Mouse (Mus musculus): Measurements from ENCODE around the gene Cald1. TPM values are rescaled to one million over a fixed set of nuclear protein-coding genes. Genes with fewer than 3 reads are reported as not detected.

Gene Cald1
- total RNA-seq, 4 experiments from 2014 or later, result 38.7 to 48.1 (median 43.9) TPM

- no peak for DNase-seq (ENCODE audit: low spot score)
Observed at GRCm38 (mm10) chr6:34758340-34758739, 160.0 kb downstream of the Cald1 start.

GRCm38 (mm10) chr6:34760023-34760422, 161.7 kb downstream of the Cald1 start:
- DNase-seq (ENCODE audit: low spot score), result peak; percentile 46

- no peak for DNase-seq (ENCODE audit: low spot score)
Observed at GRCm38 (mm10) chr6:34765721-34766120, 167.4 kb downstream of the Cald1 start.

- no peak for DNase-seq (ENCODE audit: low spot score)
Observed at GRCm38 (mm10) chr6:34769984-34770383, 171.7 kb downstream of the Cald1 start.

GRCm38 (mm10) chr6:34770491-34770890, 172.2 kb downstream of the Cald1 start:
- no peak for DNase-seq (ENCODE audit: low spot score)

- DNase-seq (ENCODE audit: low spot score), result no peak
Observed at GRCm38 (mm10) chr6:34776396-34776795, 178.1 kb downstream of the Cald1 start.

GRCm38 (mm10) chr6:34777094-34777493, 178.8 kb downstream of the Cald1 start:
- DNase-seq (ENCODE audit: low spot score), result no peak

GRCm38 (mm10) chr6:34777981-34778668, 179.8 kb downstream of the Cald1 start:
- no peak for DNase-seq (ENCODE audit: low spot score)

- DNase-seq (ENCODE audit: low spot score), result peak; percentile 94
Observed at GRCm38 (mm10) chr6:34780231-34780942, 182.1 kb downstream of the Cald1 start, which contains the start of gene Agbl3. Gene Agbl3, plus strand, starts transcription at chr6:34780432.

- no peak for DNase-seq (ENCODE audit: low spot score)
Observed at GRCm38 (mm10) chr6:34780943-34781289, 182.6 kb downstream of the Cald1 start.

GRCm38 (mm10) chr6:34782493-34782892, 184.2 kb downstream of the Cald1 start:
- no peak for DNase-seq (ENCODE audit: low spot score)

- no peak for DNase-seq (ENCODE audit: low spot score)
Observed at GRCm38 (mm10) chr6:34796881-34797280, 198.6 kb downstream of the Cald1 start.

GRCm38 (mm10) chr6:34797887-34798286, 199.6 kb downstream of the Cald1 start:
- DNase-seq (ENCODE audit: low spot score), result no peak

GRCm38 (mm10) chr6:34805582-34805981, 207.3 kb downstream of the Cald1 start:
- no peak for DNase-seq (ENCODE audit: low spot score)

GRCm38 (mm10) chr6:34810651-34811050, 212.4 kb downstream of the Cald1 start:
- DNase-seq (ENCODE audit: low spot score), result no peak

GRCm38 (mm10) chr6:34824406-34824805, 226.1 kb downstream of the Cald1 start:
- DNase-seq (ENCODE audit: low spot score), result no peak

Other genes starting within 250 kb of the Cald1 start
- gene Akr1b8, start 244.4 kb upstream of the Cald1 start, total RNA-seq (2022), result 1 to 10 TPM; 3.7 to 4.6 (median 3.9) TPM
- gene Akr1b10, start 214.3 kb upstream of the Cald1 start, total RNA-seq (2022), result 10 to 100 TPM; 69.6 to 81.5 (median 73.7) TPM
- gene Akr1b7, start 186.2 kb upstream of the Cald1 start, total RNA-seq (2022), result under 1 TPM in 1 of 4 experiments, not detected in 3; 0.22 TPM
- 10 to 100 TPM; 27.1 to 53.5 (median 32.2) TPM for gene Bpgm, start 122.3 kb upstream of the Cald1 start, total RNA-seq (2022)
- 1 to 10 TPM; 3.6 to 4.8 (median 3.8) TPM for gene Agbl3, start 181.9 kb downstream of the Cald1 start, total RNA-seq (2022)

Data from heart, adult 8-10 months (tissue).